Mouse (Mus musculus) G1E (cell line): ENCODE results near the gene Sltm.

Experiments used
- CTCF ChIP-seq: IDR thresholded peaks from 2 replicates; pipeline ENCODE4 v1.5.1; 2012; ENCODE audit warnings: low read depth, low read length, inconsistent platforms, mixed read lengths
- GATA1 ChIP-seq: IDR thresholded peaks from 2 replicates; pipeline ENCODE4 v1.6.1; 2012; ENCODE audit warnings: borderline replicate concordance, low read length, inconsistent platforms, mixed read lengths
- POLR2AphosphoS5 ChIP-seq: IDR thresholded peaks from 2 replicates; pipeline ENCODE4 v1.6.1; 2012; ENCODE audit warnings: low read depth, low read length, inconsistent platforms; ENCODE audit not compliant: insufficient replicate concordance
- TAL1 ChIP-seq: conservative IDR thresholded peaks from 2 replicates; pipeline ENCODE4 v1.6.1; 2012; ENCODE audit warnings: low read depth, low read length, inconsistent platforms, mixed read lengths

DNA sequence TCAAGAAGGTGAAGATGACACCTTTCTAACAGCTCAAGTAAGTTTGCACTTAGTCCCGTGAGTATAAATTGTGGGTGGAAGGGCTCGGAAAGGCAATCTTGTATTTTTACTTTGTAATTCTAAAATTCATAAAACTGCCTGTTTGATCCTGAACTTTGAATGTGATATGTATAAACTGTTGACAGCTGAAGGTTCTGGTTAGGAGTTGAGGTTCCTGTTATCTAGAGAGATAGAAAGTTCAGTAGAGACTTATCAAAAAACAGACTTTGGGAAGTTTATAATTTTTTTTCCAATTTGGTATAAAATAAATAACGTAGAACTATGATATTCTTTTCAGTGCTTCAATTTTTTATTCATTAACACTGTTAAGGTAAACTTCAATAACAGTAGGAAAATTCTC is 20.3 kb downstream of the Sltm start:
- TF ChIP-seq TAL1 (no peak), CTCF (no peak), POLR2AphosphoS5 (no peak), GATA1 (no peak)
